ENCODE assay signal across 1 mouse cellular context in the genomic region with DNA sequence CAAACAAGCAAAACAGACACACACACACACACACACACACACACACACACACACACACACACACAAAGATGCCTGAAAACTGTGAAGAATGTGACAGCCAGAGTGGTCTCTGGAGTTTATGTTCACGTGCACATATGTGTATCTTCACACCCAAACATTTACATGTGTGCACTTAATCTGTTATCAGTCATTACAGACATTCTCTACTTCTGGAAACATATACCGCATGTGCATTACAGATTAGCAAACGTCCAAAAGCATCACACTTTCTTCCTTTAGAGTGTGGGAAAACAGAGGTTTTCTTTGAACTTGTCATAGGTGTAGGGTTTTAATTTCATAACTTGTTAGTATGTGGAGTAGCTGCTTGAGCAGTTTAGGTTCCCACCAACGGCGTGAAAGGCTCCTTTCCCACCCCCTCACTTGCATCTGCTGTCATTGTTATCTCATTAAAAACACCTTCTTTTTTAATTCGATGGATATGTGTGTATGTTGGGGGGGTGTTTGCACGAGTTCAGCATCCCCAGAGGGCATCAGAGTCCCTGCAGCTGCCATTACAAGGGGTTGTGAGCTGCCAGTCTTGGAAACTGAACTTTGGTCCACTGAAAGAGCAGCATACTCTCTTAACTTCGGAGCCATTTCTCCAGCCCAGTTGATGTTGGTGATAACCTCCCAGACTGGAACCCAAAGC.
TF ChIP-seq lines count a peak whose summit lies in the region.

No protein-coding gene starts in this region.

TF ChIP-seq in MEL, 35 proteins besides CTCF, POLR2A, EP300 and RAD21 (continued from another document):
- TF ChIP-seq SMC3 (IDR thresholded peaks at IDR 0.05; ENCODE audit: low read depth, low read length) (no peak), TBP (IDR thresholded peaks at IDR 0.05; ENCODE audit: low read depth, low read length) (no peak), TCF12 (IDR thresholded peaks at IDR 0.05; ENCODE audit: low read depth, low read length) (peak; percentile 85; the same call in 1 of the 2 replicates), MEF2A (IDR thresholded peaks at IDR 0.05; ENCODE audit: extremely low read depth, insufficient replicate concordance, low read depth, low read length, poor library complexity, severe bottlenecking) (no peak), MAZ (IDR thresholded peaks at IDR 0.05; ENCODE audit: low read depth, low read length) (no peak), KAT2A (conservative IDR thresholded peaks at IDR 0.05; ENCODE audit: low read depth, low read length) (no peak), ZKSCAN1 (IDR thresholded peaks at IDR 0.05; ENCODE audit: low read depth, low read length) (no peak), CHD1 (IDR thresholded peaks at IDR 0.05; ENCODE audit: low read depth, low read length) (no peak), GABPA (IDR thresholded peaks at IDR 0.05; ENCODE audit: low read depth, low read length) (no peak), NELFE (IDR thresholded peaks at IDR 0.05; ENCODE audit: low read depth, low read length) (no peak), E2F4 (IDR thresholded peaks at IDR 0.05; ENCODE audit: borderline replicate concordance, low read depth, low read length) (no peak), MXI1 (IDR thresholded peaks at IDR 0.05; ENCODE audit: low read depth, low read length) (peak; percentile 44; the same call in 1 of the 2 replicates), MAX (IDR thresholded peaks at IDR 0.05; ENCODE audit: low read length) (peak; percentile 58; the same call in 1 of the 2 replicates), MAFK (IDR thresholded peaks at IDR 0.05; ENCODE audit: borderline replicate concordance, low read depth, low read length) (no peak), MYB (IDR thresholded peaks at IDR 0.05; ENCODE audit: low read depth, low read length) (no peak), POLR2AphosphoS5 (IDR thresholded peaks at IDR 0.05; ENCODE audit: borderline replicate concordance, low read depth, low read length) (no peak), JUND (IDR thresholded peaks at IDR 0.05; ENCODE audit: low read depth, low read length) (no peak), ZNF384 (IDR thresholded peaks at IDR 0.05; ENCODE audit: low read depth, low read length) (no peak), TAL1 (IDR thresholded peaks at IDR 0.05; ENCODE audit: low read length) (peak; percentile 66), USF1 (IDR thresholded peaks at IDR 0.05; ENCODE audit: low read depth, low read length) (peak; percentile 13; the same call in 1 of the 2 replicates), UBTF (IDR thresholded peaks at IDR 0.05; ENCODE audit: borderline replicate concordance, insufficient read depth, low read depth, low read length) (no peak), RCOR1 (IDR thresholded peaks at IDR 0.05; ENCODE audit: low read depth, low read length) (no peak), ZMIZ1 (IDR thresholded peaks at IDR 0.05; ENCODE audit: low read depth, low read length) (no peak), ETS1 (IDR thresholded peaks at IDR 0.05; ENCODE audit: low read depth, low read length) (peak; percentile 66), HCFC1 (IDR thresholded peaks at IDR 0.05; ENCODE audit: low read depth, low read length) (no peak), USF2 (IDR thresholded peaks at IDR 0.05; ENCODE audit: borderline replicate concordance in 1 of 2, insufficient read depth in 1 of 2, low read depth in 1 of 2, low read length in 2 of 2) (no peak), GATA1 (IDR thresholded peaks at IDR 0.05; ENCODE audit: low read depth, low read length) (peak; percentile 65)
